Mouse (Mus musculus): ENCODE measurements around the gene 4930469K13Rik.

4930469K13Rik gene

DNA sequence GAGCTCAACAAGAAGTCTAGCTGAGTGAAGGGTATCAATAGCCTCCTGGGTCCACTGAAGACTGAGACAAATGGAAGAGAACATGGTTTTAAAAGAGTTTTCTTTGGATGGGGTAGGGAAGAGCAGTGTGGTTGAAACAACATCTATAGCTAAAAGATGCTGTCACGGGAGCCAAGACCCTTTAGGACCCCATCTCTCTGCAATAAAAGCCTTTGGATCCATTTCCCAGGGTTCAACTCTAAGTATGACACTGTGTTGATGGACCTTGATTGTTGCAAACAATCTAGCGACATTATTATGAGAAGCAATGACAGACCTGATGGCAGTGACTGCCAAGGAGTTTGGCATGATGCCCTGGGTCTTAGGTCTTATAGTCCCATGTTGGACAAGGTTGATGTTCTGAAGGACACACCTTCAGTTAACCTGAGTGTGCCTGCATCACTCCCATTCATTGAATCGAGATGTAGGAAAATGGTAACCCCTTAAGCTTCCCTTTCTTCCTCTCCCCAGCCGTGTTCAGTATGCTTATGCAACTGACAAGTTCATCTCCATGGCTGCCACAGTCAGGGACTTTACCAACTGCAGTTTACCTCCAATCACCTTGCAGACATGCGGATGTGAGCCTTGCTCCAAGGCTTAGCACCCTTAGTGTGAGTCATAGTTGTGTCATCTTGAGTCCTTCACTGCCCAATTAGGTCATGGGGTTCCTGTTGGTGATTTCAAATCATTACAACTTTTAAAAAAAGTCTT is 62.3 kb downstream of the 4930469K13Rik start:
- peak; percentile 34 for DNase-seq (ENCODE audit: low spot score)

GRCm38 (mm10) chr11:34034794-34035193 is 63.6 kb downstream of the 4930469K13Rik start:
- DNase-seq (ENCODE audit: low spot score), result peak; percentile 8

DNA sequence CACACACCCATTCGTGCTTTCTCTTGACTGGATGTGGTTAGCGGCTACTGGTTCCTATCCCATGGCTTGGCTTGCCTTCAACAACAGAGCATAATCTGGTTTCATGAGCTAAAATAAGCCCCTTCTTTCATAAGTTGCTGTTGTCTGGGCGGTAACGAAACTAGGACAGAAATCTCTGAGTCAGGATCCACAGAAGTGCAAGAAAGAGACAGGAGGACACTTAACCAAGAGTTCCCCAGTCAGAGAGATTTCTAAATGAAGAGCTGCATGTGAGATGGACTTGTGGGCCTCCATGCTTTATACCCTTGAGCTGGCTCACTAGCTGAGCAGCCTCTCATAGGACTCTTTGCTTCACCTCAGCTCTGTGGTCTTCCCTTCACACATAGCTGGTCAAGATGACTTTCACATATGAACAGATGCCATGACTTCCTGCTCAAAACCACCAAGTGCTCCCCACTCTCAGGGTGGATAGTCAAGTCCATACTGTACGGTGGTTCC is 64.3 kb downstream of the 4930469K13Rik start:
- peak; percentile 7 for DNase-seq (ENCODE audit: low spot score)

GRCm38 (mm10) chr11:34031015-34031805 is 67.1 kb downstream of the 4930469K13Rik start:
- peak; percentile 33 for DNase-seq (ENCODE audit: low spot score)

DNA sequence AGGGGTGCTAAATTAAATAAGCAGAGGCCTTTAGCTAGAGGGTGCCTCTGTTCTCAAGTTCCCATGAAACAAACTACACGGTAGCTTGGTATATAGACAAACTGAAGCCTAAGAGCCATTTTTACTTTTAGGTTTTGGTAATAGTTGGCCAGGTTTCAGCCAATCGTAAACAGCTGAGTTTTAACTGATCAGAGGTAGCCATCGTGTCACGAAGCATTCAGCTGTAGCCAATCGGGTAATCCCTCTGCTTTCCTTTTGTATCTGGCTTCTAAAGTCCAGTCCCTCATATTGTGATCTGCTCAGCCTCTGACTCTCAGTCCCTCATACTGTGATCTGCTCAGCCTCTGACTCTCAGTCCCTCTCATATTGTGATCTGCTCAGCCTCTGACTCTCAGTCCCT is 68.7 kb downstream of the 4930469K13Rik start:
- DNase-seq (ENCODE audit: low spot score), result no peak

DNA sequence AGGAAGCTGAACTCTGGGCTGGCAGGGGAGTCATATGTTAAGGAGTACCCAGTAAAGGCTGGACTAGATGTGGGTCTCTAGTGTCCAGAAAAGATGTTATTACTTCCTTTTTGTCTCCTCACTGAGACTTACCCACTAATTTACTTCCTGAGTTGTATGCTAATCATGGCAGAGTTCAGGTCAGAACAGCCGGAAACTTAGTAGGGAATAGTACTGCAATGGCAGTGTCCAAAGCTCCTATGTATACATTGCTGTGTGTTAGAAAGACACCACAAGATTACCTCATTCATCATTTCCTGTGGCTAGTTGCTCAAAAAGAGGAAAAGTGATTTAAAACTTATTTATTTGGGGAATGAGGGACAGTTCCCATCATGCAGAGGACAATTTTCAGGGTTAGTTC is 73.3 kb downstream of the 4930469K13Rik start:
- no peak for DNase-seq (ENCODE audit: low spot score)

- DNase-seq (ENCODE audit: low spot score), result peak; percentile 36
These were observed 86.2 kb downstream of the 4930469K13Rik start for GRCm38 (mm10) chr11:34012007-34012652.

DNA sequence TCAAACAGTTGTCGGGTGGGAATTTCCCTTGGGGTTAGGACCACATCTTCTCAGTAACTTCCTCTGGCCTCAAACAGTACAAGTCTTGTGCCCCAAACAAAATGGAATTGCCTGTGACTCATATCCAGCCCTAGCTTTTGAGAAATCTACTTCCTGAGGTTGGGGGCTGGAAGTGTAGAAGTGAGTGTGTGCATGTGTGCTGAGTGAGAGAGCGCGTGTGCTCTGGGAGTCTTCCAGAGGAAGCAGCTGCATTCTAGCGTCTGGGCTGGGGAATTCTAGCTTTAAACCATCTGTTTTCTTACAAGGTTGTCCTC is 87.5 kb downstream of the 4930469K13Rik start:
- no peak for DNase-seq (ENCODE audit: low spot score)

GRCm38 (mm10) chr11:34010133-34010858 is 88.1 kb downstream of the 4930469K13Rik start:
- no peak for DNase-seq (ENCODE audit: low spot score)

DNA sequence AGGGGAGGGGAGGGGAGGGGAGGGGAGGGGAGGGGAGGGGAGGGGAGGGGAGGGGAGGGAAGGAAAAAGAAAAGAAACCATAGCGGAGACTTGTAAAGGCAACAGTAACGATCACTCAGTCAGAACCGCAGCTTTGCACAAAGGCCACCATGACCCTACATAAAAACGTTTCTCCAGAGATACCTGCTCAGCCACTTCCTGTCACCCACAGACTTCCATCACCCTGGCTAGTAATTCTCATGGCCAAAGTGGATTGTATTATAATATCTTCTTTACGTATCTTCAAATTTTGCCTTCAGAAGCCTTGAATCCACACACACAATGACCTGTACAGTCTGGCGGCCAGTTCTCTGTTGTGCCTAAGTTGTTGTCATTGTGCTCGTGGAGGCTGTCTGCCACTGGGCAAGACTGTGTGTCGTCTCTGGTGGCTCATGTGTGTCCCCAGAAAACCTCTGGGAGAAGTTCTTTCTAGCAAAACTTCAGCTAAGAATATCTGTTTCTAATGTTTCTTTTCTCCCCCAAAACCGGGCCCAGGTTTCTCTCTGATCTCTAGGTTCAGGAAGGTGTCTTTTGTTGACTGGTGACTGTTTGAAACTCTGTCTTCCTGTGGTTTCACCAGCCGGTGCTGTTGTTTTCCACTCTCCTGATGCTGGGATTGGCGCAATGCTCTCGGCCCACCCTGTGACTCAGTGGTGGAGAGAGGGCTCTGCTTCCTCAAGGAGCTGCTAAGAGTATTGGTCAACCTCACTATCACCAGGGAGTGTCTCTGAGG is 88.9 kb downstream of the 4930469K13Rik start:
- DNase-seq (ENCODE audit: low spot score), result no peak

- peak; percentile 75 for DNase-seq (ENCODE audit: low spot score)
These were observed 89.7 kb downstream of the 4930469K13Rik start for GRCm38 (mm10) chr11:34008702-34009101.

DNA sequence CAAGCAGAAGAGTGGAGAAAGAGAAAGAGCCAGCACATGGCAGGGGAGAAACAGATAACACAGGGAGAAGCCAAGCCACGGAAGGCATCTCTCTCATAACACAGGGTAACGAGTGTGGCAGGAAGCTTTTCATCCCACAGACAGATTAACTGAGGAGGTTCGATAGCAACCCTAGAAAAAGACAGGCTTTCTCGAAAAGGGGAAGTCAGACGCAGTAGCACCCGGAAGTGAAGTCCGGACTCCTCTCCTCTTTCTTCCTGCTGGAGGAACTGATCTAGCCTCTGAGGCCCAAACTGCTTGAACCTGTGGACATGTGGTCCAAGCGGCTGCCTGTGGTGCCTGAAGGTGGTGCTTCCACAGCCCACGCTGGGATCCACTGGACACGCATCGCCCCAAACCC is 90.1 kb downstream of the 4930469K13Rik start:
- no peak for DNase-seq (ENCODE audit: low spot score)

DNA sequence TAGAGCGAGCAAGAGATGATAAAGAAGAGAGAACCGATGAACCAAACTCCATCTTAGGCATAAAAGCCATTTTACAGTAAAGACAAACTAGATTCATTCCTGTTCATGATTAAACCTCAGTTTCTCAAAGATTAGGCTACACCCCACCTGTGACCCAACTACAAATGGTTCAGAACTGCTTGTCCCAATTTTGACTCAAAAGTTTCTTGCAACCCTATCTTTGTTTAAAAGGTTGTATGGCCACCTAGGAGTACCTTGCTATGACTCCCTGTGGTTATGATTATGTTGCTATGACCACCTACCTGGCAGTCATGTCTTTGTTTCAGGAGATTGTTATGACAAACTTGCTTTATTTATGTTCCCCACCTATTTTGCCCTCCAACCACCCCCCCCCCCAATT is 90.7 kb downstream of the 4930469K13Rik start:
- DNase-seq (ENCODE audit: low spot score), result no peak

GRCm38 (mm10) chr11:34002593-34002965 is 95.8 kb downstream of the 4930469K13Rik start:
- peak; percentile 37 for DNase-seq (ENCODE audit: low spot score)

- peak; percentile 74 for DNase-seq (ENCODE audit: low spot score)
These were observed 96.3 kb downstream of the 4930469K13Rik start for GRCm38 (mm10) chr11:34001938-34002592.

GRCm38 (mm10) chr11:34000416-34000815 is 97.9 kb downstream of the 4930469K13Rik start:
- DNase-seq (ENCODE audit: low spot score), result peak; percentile 12

- peak; percentile 22 for DNase-seq (ENCODE audit: low spot score)
These were observed 100.1 kb downstream of the 4930469K13Rik start for GRCm38 (mm10) chr11:33998244-33998643.

- DNase-seq (ENCODE audit: low spot score), result peak; percentile 36
These were observed 104.9 kb downstream of the 4930469K13Rik start for GRCm38 (mm10) chr11:33993496-33993895.

DNA sequence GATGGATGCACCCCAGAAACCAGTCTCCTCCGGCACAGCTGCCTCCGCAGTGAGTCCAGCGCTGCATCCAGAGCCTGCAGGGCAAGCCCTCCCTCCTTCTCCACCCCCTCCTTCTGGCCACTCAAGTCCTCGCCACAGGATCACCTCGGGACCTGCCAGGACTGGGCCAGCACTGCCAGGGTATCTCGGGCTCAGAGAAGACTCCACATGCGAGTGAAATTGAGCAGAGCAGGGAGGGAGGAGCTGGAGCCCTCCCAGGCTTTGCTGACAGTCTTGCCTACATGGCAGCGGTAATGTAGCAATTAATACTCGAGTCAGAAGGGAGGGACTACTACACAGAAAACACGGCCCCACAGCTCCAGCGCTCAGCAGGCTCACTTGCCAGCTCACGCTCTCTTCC is 105.4 kb downstream of the 4930469K13Rik start, which contains the start of gene Kcnip1:
TSS of gene Kcnip1 (minus strand) at position 215 of the 400 bp plus-strand sequence.
- DNase-seq (ENCODE audit: low spot score), result no peak

DNA sequence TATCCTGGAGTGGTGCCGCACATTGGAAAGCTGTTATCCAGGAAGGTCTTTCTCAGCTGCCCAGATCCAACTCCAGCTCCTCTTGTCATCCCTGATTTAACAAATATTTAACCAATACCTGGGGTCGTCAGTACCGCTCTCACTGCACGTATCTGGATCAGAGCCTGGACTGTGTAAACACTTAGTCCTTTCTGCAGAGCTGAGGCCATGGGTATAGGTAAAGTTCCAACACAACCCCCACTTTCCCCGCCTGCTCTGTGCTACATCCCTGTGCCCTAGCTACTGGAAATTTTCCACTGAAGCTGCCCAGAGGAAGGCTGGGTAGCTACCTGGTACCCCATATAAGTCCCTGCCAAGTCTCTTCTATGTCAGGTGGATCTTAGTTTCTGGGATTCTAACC is 108.4 kb downstream of the 4930469K13Rik start:
- no peak for DNase-seq (ENCODE audit: low spot score)

- DNase-seq (ENCODE audit: low spot score), result no peak
These were observed 111.8 kb downstream of the 4930469K13Rik start for GRCm38 (mm10) chr11:33986525-33986924.

Data from testis, postnatal 10 days (tissue).